Comparison of ENCODE assay signal across 9 mouse cellular contexts in the genomic region with DNA sequence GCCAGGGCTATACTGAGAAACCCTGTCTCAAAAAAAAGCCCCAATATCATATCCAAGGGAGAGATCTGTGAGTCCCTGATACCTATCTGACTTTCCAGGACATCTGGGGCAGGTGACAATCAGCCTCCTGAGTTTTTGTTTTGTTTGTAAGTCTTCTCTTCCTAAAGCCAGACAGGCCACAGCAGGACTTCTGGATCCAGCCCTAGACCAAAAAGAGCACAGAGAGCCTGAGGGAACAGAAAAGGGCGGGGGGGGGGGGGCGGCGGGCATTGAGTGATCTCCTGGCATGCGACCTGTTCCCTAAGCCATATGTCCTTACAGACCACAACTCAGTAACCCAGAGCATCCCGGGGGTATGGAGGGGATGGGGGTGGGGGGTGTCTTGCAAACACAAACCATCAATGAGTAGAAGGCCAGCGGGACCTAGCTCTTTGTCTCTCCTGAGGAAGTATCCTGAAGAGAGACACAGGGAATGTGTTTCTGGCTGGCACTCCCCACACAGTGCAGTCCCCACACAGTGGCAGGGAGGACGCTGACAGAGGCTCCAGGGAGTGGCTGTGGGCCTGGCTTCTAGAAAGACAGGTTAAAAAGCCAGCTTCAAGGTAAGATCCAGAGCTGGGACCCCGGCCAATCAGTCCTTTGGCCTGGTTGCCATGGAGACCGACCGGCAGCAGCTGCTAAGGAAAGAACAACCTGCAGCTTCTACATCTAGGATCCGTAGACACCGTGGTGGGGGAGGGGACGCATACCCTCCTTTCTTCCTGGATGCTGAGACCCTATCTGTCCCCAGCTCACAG. TPM values are rescaled to one million over a fixed set of nuclear protein-coding genes. Genes with fewer than 3 reads are reported as not detected.
DNase-seq lines count a peak whose midpoint lies in the region; ATAC-seq lines count a peak whose summit lies in the region.
"Had no signal": no experiment of that assay in that cellular context is flagged by ENCODE, and none has a peak within 500 bp of the region (broad histone marks: within the 10 kb centered on the region; RNA-seq: fewer than 3 reads in every experiment).

No protein-coding gene starts in this region.

- peak; percentile 27 for DNase-seq in kidney, adult 11 months
- peak; percentile 89 for DNase-seq in cerebellum, adult 11-12 months
- DNase-seq in hindbrain, embryonic 10.5 days (ENCODE audit: low spot score) = peak; percentile 69
- no peak for DNase-seq in frontal cortex, postnatal 14 days (ENCODE audit: low spot score in 2 of 2)

- H3K4me1 ChIP-seq in kidney, embryonic 16.5 days (ENCODE audit: insufficient read depth, low read length) = peaks cover 14% of the 10 kb centered on the region
- H3K4me1 ChIP-seq in hindbrain, embryonic 10.5 days (replicated peaks) = peaks cover 77% of the 10 kb centered on the region
- peaks cover 58% of the 10 kb centered on the region for H3K4me1 ChIP-seq in midbrain, embryonic 15.5 days
- H3K4me1 ChIP-seq in intestine, embryonic 16.5 days (ENCODE audit: control insufficient read depth, insufficient read depth, low read length) = peaks cover 8% of the 10 kb centered on the region; the same call in 1 of the 2 replicates

- no peak overlapping the region for H3K4me2 ChIP-seq in kidney, embryonic 16.5 days (replicated peaks; ENCODE audit: low read depth, low read length)
- peak overlapping the region; percentile 26 for H3K4me2 ChIP-seq in midbrain, embryonic 15.5 days
- no peak overlapping the region for H3K4me2 ChIP-seq in intestine, embryonic 16.5 days (ENCODE audit: low read depth, low read length)

- no peaks in the 10 kb centered on the region for H3K9me3 ChIP-seq in kidney, embryonic 16.5 days (ENCODE audit: low read length)
- no peaks in the 10 kb centered on the region for H3K9me3 ChIP-seq in hindbrain, embryonic 10.5 days
- no peaks in the 10 kb centered on the region for H3K9me3 ChIP-seq in midbrain, embryonic 15.5 days
- H3K9me3 ChIP-seq in intestine, embryonic 16.5 days (ENCODE audit: control insufficient read depth, low read length) = no peaks in the 10 kb centered on the region

- H3K27ac ChIP-seq in kidney, embryonic 16.5 days (ENCODE audit: low read length) = no peak overlapping the region
- peak overlapping the region; percentile 85 for H3K27ac ChIP-seq in hindbrain, embryonic 10.5 days
- H3K27ac ChIP-seq in midbrain, embryonic 15.5 days = peak overlapping the region; percentile 97
- H3K27ac ChIP-seq in intestine, embryonic 16.5 days (ENCODE audit: low read length) = no peak overlapping the region

- H3K27me3 ChIP-seq in kidney, embryonic 16.5 days (ENCODE audit: insufficient read depth, low read length) = peaks cover 29% of the 10 kb centered on the region
- peaks cover 75% of the 10 kb centered on the region for H3K27me3 ChIP-seq in hindbrain, embryonic 10.5 days (ENCODE audit: insufficient read depth, poor library complexity, severe bottlenecking)
- H3K27me3 ChIP-seq in midbrain, embryonic 15.5 days (replicated peaks) = no peaks in the 10 kb centered on the region
- H3K27me3 ChIP-seq in intestine, embryonic 16.5 days (replicated peaks; ENCODE audit: control insufficient read depth, insufficient read depth, low read length) = peaks cover 8% of the 10 kb centered on the region; the same call in 1 of the 2 replicates

- H3K9ac ChIP-seq in kidney, embryonic 16.5 days (replicated peaks; ENCODE audit: low read length) = no peak overlapping the region
- no peak overlapping the region for H3K9ac ChIP-seq in midbrain, embryonic 15.5 days
- H3K9ac ChIP-seq in intestine, embryonic 16.5 days (ENCODE audit: low read depth, low read length) = no peak overlapping the region

- 37% methylated on average over 13 of the region's 13 CpGs for WGBS in kidney, embryonic 16.5 days
- 16% methylated on average over 13 of the region's 13 CpGs for WGBS in hindbrain, embryonic 10.5 days
- 24% methylated on average over 13 of the region's 13 CpGs for WGBS in midbrain, embryonic 15.5 days
- WGBS in intestine, embryonic 16.5 days = 51% methylated on average over 13 of the region's 13 CpGs

- no peak overlapping the region for H3K4me3 ChIP-seq in kidney, embryonic 16.5 days (ENCODE audit: low read length)
- H3K4me3 ChIP-seq in hindbrain, embryonic 10.5 days = peak overlapping the region; percentile 30; the same call in 1 of the 2 replicates
- H3K4me3 ChIP-seq in midbrain, embryonic 15.5 days = no peak overlapping the region
- no peak overlapping the region for H3K4me3 ChIP-seq in intestine, embryonic 16.5 days (ENCODE audit: low read length)
- H3K4me3 ChIP-seq: myocyte had no signal

- ATAC-seq in kidney, embryonic 16.5 days (ENCODE audit: low FRiP score, low TSS enrichment) = no peak
- peak; percentile 78 for ATAC-seq in midbrain, embryonic 15.5 days (replicated peaks)
- no peak for ATAC-seq in intestine, embryonic 16.5 days
- no peak for ATAC-seq in activated CD4-positive, CD25-positive, alpha-beta regulatory T cell, adult 4 months

- no peaks in the 10 kb centered on the region for H3K36me3 ChIP-seq in kidney, embryonic 16.5 days (ENCODE audit: insufficient read depth, low read length)
- H3K36me3 ChIP-seq in hindbrain, embryonic 10.5 days = no peaks in the 10 kb centered on the region
- no peaks in the 10 kb centered on the region for H3K36me3 ChIP-seq in midbrain, embryonic 15.5 days (replicated peaks)
- no peaks in the 10 kb centered on the region for H3K36me3 ChIP-seq in intestine, embryonic 16.5 days (ENCODE audit: control insufficient read depth, insufficient read depth, low read length)

RNA-seq across cellular contexts. Expression of a gene that starts 18.3 kb away (rescaled TPM):
- 1,595 and 1,651 TPM in 2 replicates for polyA plus RNA-seq in kidney, embryonic 16.5 days (2015; fragmentation: Nextera tagmentation; extraction: Ambion mirVana)
- polyA plus RNA-seq in hindbrain, embryonic 10.5 days (2016; fragmentation: Nextera tagmentation; extraction: Ambion mirVana) = 2,849 and 3,914 TPM in 2 replicates
- 7,501 and 7,674 TPM in 2 replicates for polyA plus RNA-seq in midbrain, embryonic 15.5 days (2015; fragmentation: Nextera tagmentation; extraction: Ambion mirVana)
- polyA plus RNA-seq in intestine, embryonic 16.5 days (2015; fragmentation: Nextera tagmentation; extraction: Ambion mirVana) = 982 and 1,127 TPM in 2 replicates
- polyA plus RNA-seq in activated CD4-positive, CD25-positive, alpha-beta regulatory T cell, adult 4 months (2017; shearing (Covaris generic)) = 100 to 1,000 TPM; 262 to 341 TPM

RNA-seq across cellular contexts. Expression of a gene that starts 46.7 kb away (rescaled TPM):
- polyA plus RNA-seq in kidney, embryonic 16.5 days (2015; fragmentation: Nextera tagmentation; extraction: Ambion mirVana) = 3.3 and 4.4 TPM in 2 replicates
- polyA plus RNA-seq in hindbrain, embryonic 10.5 days (2016; fragmentation: Nextera tagmentation; extraction: Ambion mirVana) = 3.1 and 4.3 TPM in 2 replicates
- polyA plus RNA-seq in midbrain, embryonic 15.5 days (2015; fragmentation: Nextera tagmentation; extraction: Ambion mirVana) = 22.6 and 24.7 TPM in 2 replicates
- 23.6 and 32.1 TPM in 2 replicates for polyA plus RNA-seq in intestine, embryonic 16.5 days (2015; fragmentation: Nextera tagmentation; extraction: Ambion mirVana)
- polyA plus RNA-seq in activated CD4-positive, CD25-positive, alpha-beta regulatory T cell, adult 4 months (2017; shearing (Covaris generic)) = 10 to 100 TPM; 23.9 to 27.1 TPM

RNA-seq across cellular contexts. Expression of a gene that starts 53.7 kb away (rescaled TPM):
- 19.5 and 20.1 TPM in 2 replicates for polyA plus RNA-seq in kidney, embryonic 16.5 days (2015; fragmentation: Nextera tagmentation; extraction: Ambion mirVana)
- polyA plus RNA-seq in hindbrain, embryonic 10.5 days (2016; fragmentation: Nextera tagmentation; extraction: Ambion mirVana) = 7.9 and 9.5 TPM in 2 replicates
- polyA plus RNA-seq in midbrain, embryonic 15.5 days (2015; fragmentation: Nextera tagmentation; extraction: Ambion mirVana) = 7.7 and 8.0 TPM in 2 replicates
- 61.6 and 69.2 TPM in 2 replicates for polyA plus RNA-seq in intestine, embryonic 16.5 days (2015; fragmentation: Nextera tagmentation; extraction: Ambion mirVana)
- polyA plus RNA-seq in activated CD4-positive, CD25-positive, alpha-beta regulatory T cell, adult 4 months (2017; shearing (Covaris generic)) = under 1 TPM; 0.70 to 0.90 TPM

Comparison
In these comparisons a context has a peak if more than half of its experiments do, and no peak if none do; other contexts are left out.
1. DNase-seq: peak in kidney, adult 11 months (single experiment), cerebellum, adult 11-12 months (single experiment) and hindbrain, embryonic 10.5 days (single experiment); none in frontal cortex, postnatal 14 days (0 of 2).
2. H3K27ac ChIP-seq: peak in hindbrain, embryonic 10.5 days (single experiment) and midbrain, embryonic 15.5 days (single experiment); none in kidney, embryonic 16.5 days (single experiment) and intestine, embryonic 16.5 days (single experiment).